Mouse (Mus musculus) ES-E14 (cell line): Measurements from ENCODE around the gene Rufy1. TPM values are rescaled to one million over a fixed set of nuclear protein-coding genes. Genes with fewer than 3 reads are reported as not detected.
"Not testable (repeated sequence)": the region's sequence is repeated elsewhere in the genome, so short reads cannot be mapped to it uniquely, and the experiment has no call there.

ENCODE experiments used
- DNase-seq: peaks from one replicate; pipeline ENCODE4 v3.0.0-alpha.2; 2013; ENCODE audit warnings: low read depth, low spot score
- H3K27ac ChIP-seq: 2 replicates; pipeline ENCODE4 v1.5.1; 2012; ENCODE audit warnings: low read depth, mild to moderate bottlenecking, low read length, moderate library complexity, mixed read lengths; ENCODE audit not compliant: poor library complexity, insufficient read depth, severe bottlenecking
- H3K36me3 ChIP-seq: 2 replicates; pipeline ENCODE4 v1.6.1; 2012; ENCODE audit warnings: mild to moderate bottlenecking, low read length, moderate library complexity, mixed read lengths; ENCODE audit not compliant: control insufficient read depth, poor library complexity, insufficient read depth, severe bottlenecking
- H3K4me1 ChIP-seq, 2 experiments: fragments of 150-350 bp in 1 of 2; sonication (generic) in 1 of 2; 2 replicates each; pipeline ENCODE4 v1.6.1; 2012; ENCODE audit warnings: low read length in 2 of 2, mild to moderate bottlenecking in 1 of 2, mixed read lengths in 1 of 2; ENCODE audit not compliant: control insufficient read depth in 2 of 2, insufficient read depth in 2 of 2, poor library complexity in 1 of 2
- H3K4me3 ChIP-seq, 2 experiments: fragments of 150-350 bp in 1 of 2; sonication (generic) in 1 of 2; 2 replicates each; pipeline ENCODE4 v1.5.1; 2012; ENCODE audit warnings: low read length in 2 of 2, low read depth in 1 of 2, mild to moderate bottlenecking in 1 of 2, mixed read lengths in 1 of 2; ENCODE audit not compliant: insufficient read depth in 1 of 2, poor library complexity in 1 of 2, severe bottlenecking in 1 of 2
- H3K9ac ChIP-seq: 2 replicates; pipeline ENCODE4 v1.6.1; 2012; ENCODE audit warnings: low read depth, mild to moderate bottlenecking, low read length, mixed read lengths; ENCODE audit not compliant: poor library complexity, insufficient read depth, severe bottlenecking
- H3K9me3 ChIP-seq: fragments of 150-350 bp; sonication (generic); 2 replicates; pipeline ENCODE4 v1.6.1; 2012; ENCODE audit warnings: low read depth, mild to moderate bottlenecking, low read length; ENCODE audit not compliant: control insufficient read depth, insufficient read depth
- CHD2 ChIP-seq: IDR thresholded peaks from 2 replicates; pipeline ENCODE4 v1.6.1; 2014; ENCODE audit warnings: mild to moderate bottlenecking, low read depth, low read length, inconsistent platforms
- HCFC1 ChIP-seq: IDR thresholded peaks from 2 replicates; pipeline ENCODE4 v1.6.1; 2012; ENCODE audit warnings: low read length, inconsistent platforms, borderline replicate concordance; ENCODE audit not compliant: insufficient read depth
- MAFK ChIP-seq: IDR thresholded peaks from 2 replicates; pipeline ENCODE4 v1.6.1; 2014; ENCODE audit warnings: mild to moderate bottlenecking, low read depth, low read length, inconsistent platforms; ENCODE audit not compliant: insufficient read depth
- ZC3H11A ChIP-seq: IDR thresholded peaks from 2 replicates; pipeline ENCODE4 v1.6.1; 2012; ENCODE audit warnings: low read depth, mild to moderate bottlenecking, inconsistent platforms, low read length, borderline replicate concordance
- ZNF384 ChIP-seq: IDR thresholded peaks from 2 replicates; pipeline ENCODE4 v1.6.1; 2012; ENCODE audit warnings: low read depth, low read length, inconsistent platforms
- in situ Hi-C, 2 experiments: fragments of 600-800 bp; cut with MboI; formaldehyde crosslinking; loops; one replicate each; pipeline ENCODE4 v1.15.1; 2025; ENCODE audit warnings: low sequenced_read_pairs in 2 of 2, inconsistent platforms in 1 of 2; ENCODE audit not compliant: unreplicated experiment in 2 of 2
- total RNA-seq: library from RNA; depleted of rRNA; stranded (reverse); fragments of 300-350 nt; gene quantifications from 2 replicates; pipeline ENCODE4 v1.2.3, GENCODE M21; 2012

The Rufy1 gene
- total RNA-seq, 1 experiment: 11.2 TPM

DNA sequence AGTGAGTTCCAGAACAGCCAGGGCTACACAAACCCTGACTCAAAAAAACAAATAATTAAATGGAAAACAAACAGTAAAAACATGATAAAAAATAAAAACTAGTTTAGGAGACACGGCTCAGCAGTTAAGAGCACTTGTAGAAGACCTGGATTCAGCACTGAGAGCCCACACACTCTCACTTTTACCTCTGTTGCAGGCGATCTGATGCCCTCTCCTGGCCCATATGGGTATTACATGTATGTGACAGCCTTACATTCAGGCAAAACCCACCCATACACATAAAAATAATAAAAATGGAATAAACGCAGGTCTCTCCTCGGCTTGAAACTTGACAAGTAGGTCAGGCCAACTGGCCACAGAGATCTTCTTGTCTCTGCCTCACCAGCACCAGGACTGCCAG lies 66.4 kb downstream of the Rufy1 start:
- Histone ChIP-seq H3K27ac (no peak overlapping the region), H3K9me3 (no peaks in the 10 kb centered on the region), H3K36me3 (no peaks in the 10 kb centered on the region), H3K9ac (no peak overlapping the region), H3K4me3 (no peak overlapping the region), H3K4me1 (peaks cover 0 to 4% of the 10 kb centered on the region in 2 experiments; a peak in 1 of 4 replicates)
- DNase-seq: peak; percentile 65
- in situ Hi-C loops: no loop called here
- TF ChIP-seq ZC3H11A: peak; percentile 34; the same call in 1 of the 2 replicates
- no peak for TF ChIP-seq ZNF384
- TF ChIP-seq HCFC1: no peak
- TF ChIP-seq CHD2: no peak

DNA sequence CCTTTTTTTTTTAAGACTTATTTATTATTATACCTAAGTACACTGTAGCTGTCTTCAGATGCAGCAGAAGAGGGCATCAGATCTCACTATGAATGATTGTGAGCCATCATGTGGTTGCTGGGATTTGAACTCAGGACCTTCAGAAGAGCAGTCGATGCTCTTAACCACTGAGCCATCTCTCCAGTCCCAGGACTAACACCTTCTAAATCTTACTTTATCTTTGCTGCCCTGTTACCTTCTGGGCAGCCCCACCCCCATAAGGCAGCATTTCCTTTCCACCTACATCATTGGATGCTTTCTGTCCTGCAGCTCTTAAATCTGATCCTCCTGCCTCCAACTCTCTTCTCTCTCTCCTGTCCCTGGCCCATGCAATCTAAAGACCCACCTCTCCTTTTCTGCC lies 69.6 kb downstream of the Rufy1 start:
- H3K9ac ChIP-seq, H3K36me3 ChIP-seq, in situ Hi-C loops: not testable (repeated sequence)

DNA sequence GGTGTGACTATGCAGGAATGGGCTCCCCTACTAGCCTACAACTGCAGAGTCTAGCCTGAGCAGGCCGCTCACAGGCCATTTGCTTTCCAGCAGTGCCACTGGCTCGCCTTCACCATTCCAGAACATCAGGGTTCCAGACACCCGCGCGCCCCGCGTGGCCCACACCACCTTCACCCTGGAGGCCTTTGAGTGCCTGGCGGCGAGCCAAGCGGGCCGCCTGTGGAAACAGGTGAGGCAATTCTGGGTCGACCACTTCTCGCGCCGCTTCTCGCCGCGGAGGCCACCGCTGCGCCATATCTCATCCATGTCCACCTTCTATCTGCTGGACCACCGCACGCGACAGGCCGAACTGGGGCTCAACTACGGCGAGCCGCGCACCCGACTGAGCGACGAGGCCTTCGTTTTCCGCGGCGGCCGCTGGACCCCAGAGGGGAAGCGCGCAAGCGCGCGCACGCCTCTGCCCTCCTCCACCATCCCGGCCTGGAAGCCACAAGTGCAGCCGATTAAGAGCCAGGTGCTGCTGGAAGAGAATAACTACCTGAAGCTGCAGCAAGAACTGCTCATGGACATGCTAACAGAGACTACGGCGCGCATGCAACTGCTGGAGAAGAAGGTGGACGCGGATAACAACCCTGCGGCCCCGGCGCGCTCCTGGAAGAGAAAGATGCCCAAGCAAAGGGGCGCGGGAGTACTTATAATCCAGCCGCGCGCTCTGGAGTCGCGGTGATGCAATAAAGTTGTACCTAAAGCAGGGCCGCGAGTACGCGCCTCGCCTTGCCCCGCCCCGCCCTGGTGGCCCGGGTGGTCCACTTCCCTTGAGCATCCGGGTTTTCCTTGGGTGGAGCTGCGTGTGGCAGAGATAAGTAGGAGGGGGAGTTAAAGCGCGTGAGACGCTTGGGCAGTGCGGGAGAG lies 71.7 kb downstream of the Rufy1 start:
- in situ Hi-C loops: no loop called here

More for the DNA sequence above, 69.6 kb downstream of the Rufy1 start:
- H3K4me3 ChIP-seq, DNase-seq, H3K27ac ChIP-seq, H3K9me3 ChIP-seq, H3K4me1 ChIP-seq: not testable (repeated sequence)

DNA sequence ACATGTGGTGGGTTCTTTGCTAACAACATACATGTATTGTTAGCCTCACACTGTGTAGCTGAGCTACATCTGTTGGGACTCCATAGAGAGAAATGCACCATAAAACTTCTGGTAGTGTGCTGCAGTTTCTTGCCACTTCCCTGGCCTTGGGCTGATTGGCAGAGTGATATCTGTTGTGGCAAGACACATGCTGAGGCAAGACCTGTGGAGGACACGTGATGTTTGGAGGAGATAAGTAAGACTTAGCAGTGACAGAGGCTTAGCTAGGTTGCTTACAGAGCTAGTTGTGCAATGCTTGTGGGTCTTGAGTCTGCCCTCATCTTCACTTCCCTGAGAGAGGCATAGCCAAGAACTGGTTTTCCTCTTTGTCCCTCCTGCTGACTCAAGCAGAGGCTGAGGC lies 75.5 kb downstream of the Rufy1 start:
- Histone ChIP-seq H3K4me1 (no peaks in the 10 kb centered on the region), H3K27ac (no peak overlapping the region), H3K36me3 (no peaks in the 10 kb centered on the region; the same call in 1 of the 2 replicates), H3K9me3 (no peaks in the 10 kb centered on the region), H3K4me3 (no peak overlapping the region), H3K9ac (no peak overlapping the region)
- TF ChIP-seq ZC3H11A (no peak), MAFK (no peak), CHD2 (no peak), HCFC1 (no peak), ZNF384 (no peak)
- in situ Hi-C loops: no loop called here
- no peak for DNase-seq

More for the DNA sequence above, 71.7 kb downstream of the Rufy1 start:
- peak; percentile 71 for DNase-seq
- Histone ChIP-seq H3K4me1 (no peaks in the 10 kb centered on the region), H3K9ac (peak overlapping the region; percentile 85), H3K9me3 (no peaks in the 10 kb centered on the region), H3K36me3 (no peaks in the 10 kb centered on the region; the same call in 1 of the 2 replicates), H3K4me3 (peak overlapping the region; percentile 76 to 86), H3K27ac (no peak overlapping the region)
- TF ChIP-seq HCFC1: no peak; the same call in 1 of the 2 replicates
- TF ChIP-seq CHD2: no peak
- TF ChIP-seq MAFK: no peak
- no peak for TF ChIP-seq ZNF384
- no peak for TF ChIP-seq ZC3H11A
